Mouse (Mus musculus) ES-Bruce4 (cell line): ENCODE measurements around the gene Prrx1.

ENCODE experiments used
- CTCF ChIP-seq: IDR thresholded peaks from one replicate; pipeline ENCODE4 v1.8.1; 2011; ENCODE audit warnings: low read depth, low read length
- POLR2A ChIP-seq: IDR thresholded peaks from one replicate; pipeline ENCODE4 v1.8.1; 2011; ENCODE audit warnings: low read length; ENCODE audit not compliant: insufficient read depth

DNA sequence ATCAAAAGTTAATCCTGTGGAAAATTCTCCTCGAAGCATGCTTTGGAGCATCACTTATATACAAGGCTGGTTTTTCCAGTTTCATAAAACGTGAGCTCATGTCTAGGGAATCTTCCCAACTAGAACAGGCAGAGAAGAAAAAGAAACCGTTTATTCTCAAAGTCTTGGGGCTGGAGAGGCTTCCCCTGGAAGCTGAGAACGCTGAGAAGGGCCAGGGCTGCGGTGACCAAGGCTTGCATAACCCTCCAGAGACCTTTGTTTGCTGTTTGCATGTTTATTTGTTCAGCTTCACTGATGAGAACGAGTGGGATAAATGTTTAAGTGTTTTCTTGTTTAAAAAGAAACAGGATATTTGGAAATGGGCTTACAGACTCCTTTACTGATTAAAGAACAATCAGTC lies 11.2 kb downstream of the Prrx1 start:
- no peak for TF ChIP-seq CTCF
- no peak for TF ChIP-seq POLR2A
